Mouse (Mus musculus) CH12.LX (cell line): Measurements from ENCODE around the gene Atp13a3. TPM values are rescaled to one million over a fixed set of nuclear protein-coding genes. Genes with fewer than 3 reads are reported as not detected.

Experiments used
- DNase-seq: peaks from one replicate; pipeline ENCODE4 v3.0.0-alpha.2; 2013; ENCODE audit errors: extremely low read depth
- H3K27ac ChIP-seq: 2 replicates; pipeline ENCODE4 v1.5.1; 2012; ENCODE audit warnings: low read depth, mild to moderate bottlenecking, control low read depth, moderate library complexity; ENCODE audit not compliant: insufficient read depth
- H3K27me3 ChIP-seq: replicated peaks from 2 replicates; pipeline ENCODE3; 2012; ENCODE audit warnings: inconsistent platforms
- H3K36me3 ChIP-seq, 2 experiments: replicated peaks in 1 of 2; 2 replicates each; pipeline versions ENCODE3 to v1.6.1; 2012; ENCODE audit warnings: inconsistent platforms in 1 of 2, low read length in 1 of 2, mild to moderate bottlenecking in 1 of 2, mixed read lengths in 1 of 2, moderate library complexity in 1 of 2; ENCODE audit not compliant: control insufficient read depth in 1 of 2, insufficient read depth in 1 of 2
- H3K4me1 ChIP-seq, 2 experiments: 2 replicates each; pipeline ENCODE4 v1.6.1; 2012; ENCODE audit warnings: inconsistent platforms in 1 of 2, moderate library complexity in 1 of 2; ENCODE audit not compliant: insufficient read depth in 2 of 2, control insufficient read depth in 1 of 2
- H3K4me2 ChIP-seq: 2 replicates; pipeline ENCODE4 v1.6.1; 2012; ENCODE audit warnings: low read depth, mild to moderate bottlenecking, control low read depth; ENCODE audit not compliant: poor library complexity, insufficient read depth, severe bottlenecking
- H3K4me3 ChIP-seq, 3 experiments: fragments of 150-350 bp in 1 of 3; sonication (generic) in 1 of 3; replicated peaks in 1 of 3; 2 replicates each; pipeline versions ENCODE3 to v1.5.1; 2011 to 2012; ENCODE audit warnings: low read depth in 2 of 3, low read length in 2 of 3, mild to moderate bottlenecking in 2 of 3, moderate library complexity in 2 of 3, control low read depth in 1 of 3, improper control_type of control experiment in 1 of 3, inconsistent platforms in 1 of 3, mixed read lengths in 1 of 3; ENCODE audit not compliant: poor library complexity in 1 of 3
- H3K79me2 ChIP-seq: replicated peaks from 2 replicates; pipeline ENCODE4 v1.6.1; 2012; ENCODE audit warnings: mild to moderate bottlenecking, moderate library complexity; ENCODE audit not compliant: control insufficient read depth, poor library complexity, insufficient read depth, severe bottlenecking; ENCODE audit errors: extremely low read depth
- H3K9ac ChIP-seq: 2 replicates; pipeline ENCODE4 v1.6.1; 2012; ENCODE audit warnings: low read depth, mild to moderate bottlenecking, control low read depth, moderate library complexity; ENCODE audit not compliant: insufficient read depth
- H3K9me3 ChIP-seq: replicated peaks from 2 replicates; pipeline ENCODE3; 2012; ENCODE audit warnings: low read length, inconsistent platforms, mixed read lengths
- CHD1 ChIP-seq: IDR thresholded peaks from 2 replicates; pipeline ENCODE4 v1.6.1; 2012; ENCODE audit warnings: low read depth, low read length, improper control_type of control experiment, inconsistent platforms
- CTCF ChIP-seq, 2 experiments: IDR thresholded peaks in 1 of 2; conservative IDR thresholded peaks in 1 of 2; 2 replicates each; pipeline ENCODE4 v1.5.1; 2011 to 2012; ENCODE audit warnings: low read depth in 2 of 2, low read length in 2 of 2, improper control_type of control experiment in 1 of 2, inconsistent platforms in 1 of 2, mild to moderate bottlenecking in 1 of 2, moderate library complexity in 1 of 2
- E2F4 ChIP-seq: IDR thresholded peaks from 2 replicates; pipeline ENCODE4 v1.6.1; 2011; ENCODE audit warnings: low read depth, low read length, improper control_type of control experiment; ENCODE audit not compliant: insufficient replicate concordance
- ELF1 ChIP-seq: IDR thresholded peaks from 2 replicates; pipeline ENCODE4 v1.6.1; 2014; ENCODE audit warnings: low read depth, mild to moderate bottlenecking, inconsistent platforms, low read length, improper control_type of control experiment
- EP300 ChIP-seq: IDR thresholded peaks from 2 replicates; pipeline ENCODE4 v1.6.1; 2011; ENCODE audit warnings: low read length, improper control_type of control experiment
- IRF4 ChIP-seq: IDR thresholded peaks from 2 replicates; pipeline ENCODE4 v1.6.1; 2014; ENCODE audit warnings: low read depth, mild to moderate bottlenecking, inconsistent platforms, low read length, improper control_type of control experiment
- KAT2A ChIP-seq: IDR thresholded peaks from 2 replicates; pipeline ENCODE4 v1.6.1; 2012; ENCODE audit warnings: low read length, improper control_type of control experiment, inconsistent platforms; ENCODE audit not compliant: insufficient replicate concordance
- MAFK ChIP-seq: IDR thresholded peaks from 2 replicates; pipeline ENCODE4 v1.6.1; 2011; ENCODE audit warnings: low read length, improper control_type of control experiment; ENCODE audit not compliant: insufficient replicate concordance
- MAX ChIP-seq: IDR thresholded peaks from 2 replicates; pipeline ENCODE4 v1.6.1; 2011; ENCODE audit warnings: low read length, improper control_type of control experiment
- MAZ ChIP-seq: IDR thresholded peaks from 2 replicates; pipeline ENCODE4 v1.6.1; 2012; ENCODE audit warnings: low read depth, mild to moderate bottlenecking, inconsistent platforms, low read length, improper control_type of control experiment, moderate library complexity
- MXI1 ChIP-seq: IDR thresholded peaks from 2 replicates; pipeline ENCODE4 v1.6.1; 2011; ENCODE audit warnings: mild to moderate bottlenecking, low read depth, low read length, improper control_type of control experiment
- NELFE ChIP-seq: IDR thresholded peaks from 2 replicates; pipeline ENCODE4 v1.6.1; 2011; ENCODE audit warnings: low read depth, low read length, improper control_type of control experiment
- NRF1 ChIP-seq: IDR thresholded peaks from 2 replicates; pipeline ENCODE4 v1.6.1; 2014; ENCODE audit warnings: low read depth, mild to moderate bottlenecking, inconsistent platforms, low read length, improper control_type of control experiment, moderate library complexity
- PAX5 ChIP-seq: IDR thresholded peaks from 2 replicates; pipeline ENCODE4 v1.6.1; 2012; ENCODE audit warnings: low read length, inconsistent platforms, mixed read lengths
- POLR2AphosphoS2 ChIP-seq: IDR thresholded peaks from 2 replicates; pipeline ENCODE4 v1.6.1; 2011; ENCODE audit warnings: low read depth, low read length, improper control_type of control experiment
- RAD21 ChIP-seq: IDR thresholded peaks from 2 replicates; pipeline ENCODE4 v1.6.1; 2011; ENCODE audit warnings: low read depth, mild to moderate bottlenecking, low read length, improper control_type of control experiment, moderate library complexity
- RCOR1 ChIP-seq: conservative IDR thresholded peaks from 2 replicates; pipeline ENCODE4 v1.6.1; 2012; ENCODE audit warnings: low read depth, mild to moderate bottlenecking, inconsistent platforms, low read length, improper control_type of control experiment
- SMC3 ChIP-seq: IDR thresholded peaks from 2 replicates; pipeline ENCODE4 v1.6.1; 2011; ENCODE audit warnings: low read depth, low read length, improper control_type of control experiment
- UBTF ChIP-seq: IDR thresholded peaks from 2 replicates; pipeline ENCODE4 v1.6.1; 2012; ENCODE audit warnings: low read depth, mild to moderate bottlenecking, inconsistent platforms, low read length, improper control_type of control experiment, moderate library complexity
- USF1 ChIP-seq: IDR thresholded peaks from 2 replicates; pipeline ENCODE4 v1.6.1; 2014; ENCODE audit warnings: low read depth, mild to moderate bottlenecking, inconsistent platforms, low read length, improper control_type of control experiment
- USF2 ChIP-seq: conservative IDR thresholded peaks from 2 replicates; pipeline ENCODE4 v1.6.1; 2011; ENCODE audit warnings: low read depth, low read length, improper control_type of control experiment
- ZC3H11A ChIP-seq: IDR thresholded peaks from 2 replicates; pipeline ENCODE4 v1.6.1; 2012; ENCODE audit warnings: low read depth, mild to moderate bottlenecking, inconsistent platforms, low read length, improper control_type of control experiment
- ZMIZ1 ChIP-seq: IDR thresholded peaks from 2 replicates; pipeline ENCODE4 v1.6.1; 2012; ENCODE audit warnings: low read depth, mild to moderate bottlenecking, inconsistent platforms, low read length, improper control_type of control experiment
- dilution Hi-C: fragments of 300-500 bp; cut with MboI; formaldehyde crosslinking; loops from 2 replicates; pipeline ENCODE4 v1.14.3; 2020; ENCODE audit warnings: low sequenced_read_pairs; ENCODE audit not compliant: extremely low pct_unique_long_range_greater_than_20kb, extremely low pct_ligation_motif_present
- in situ Hi-C: fragments of 300-500 bp; cut with MboI; formaldehyde crosslinking; loops from 3 replicates; pipeline ENCODE4 v1.14.3; 2019; ENCODE audit warnings: low sequenced_read_pairs, low pct_ligation_motif_present, low pct_unique_long_range_greater_than_20kb, mixed read lengths
- polyA plus RNA-seq: library from polyadenylated mRNA; unstranded; fragments of >175 nt; gene quantifications from 2 replicates; pipeline ENCODE4 v1.2.1, GENCODE M21; 2012; ENCODE audit warnings: low read depth; ENCODE audit not compliant: insufficient read length
- total RNA-seq, 2 experiments: library from RNA; depleted of rRNA; stranded (reverse); fragments of 300-350 nt in 1 of 2; fragments of >200 nt in 1 of 2; gene quantifications; 2 replicates each; pipeline ENCODE4 v1.2.3; 2012 to 2014

Gene Atp13a3
- total and polyA plus RNA-seq, 3 experiments, result 46.7 to 73.0 (median 49.9) TPM

DNA sequence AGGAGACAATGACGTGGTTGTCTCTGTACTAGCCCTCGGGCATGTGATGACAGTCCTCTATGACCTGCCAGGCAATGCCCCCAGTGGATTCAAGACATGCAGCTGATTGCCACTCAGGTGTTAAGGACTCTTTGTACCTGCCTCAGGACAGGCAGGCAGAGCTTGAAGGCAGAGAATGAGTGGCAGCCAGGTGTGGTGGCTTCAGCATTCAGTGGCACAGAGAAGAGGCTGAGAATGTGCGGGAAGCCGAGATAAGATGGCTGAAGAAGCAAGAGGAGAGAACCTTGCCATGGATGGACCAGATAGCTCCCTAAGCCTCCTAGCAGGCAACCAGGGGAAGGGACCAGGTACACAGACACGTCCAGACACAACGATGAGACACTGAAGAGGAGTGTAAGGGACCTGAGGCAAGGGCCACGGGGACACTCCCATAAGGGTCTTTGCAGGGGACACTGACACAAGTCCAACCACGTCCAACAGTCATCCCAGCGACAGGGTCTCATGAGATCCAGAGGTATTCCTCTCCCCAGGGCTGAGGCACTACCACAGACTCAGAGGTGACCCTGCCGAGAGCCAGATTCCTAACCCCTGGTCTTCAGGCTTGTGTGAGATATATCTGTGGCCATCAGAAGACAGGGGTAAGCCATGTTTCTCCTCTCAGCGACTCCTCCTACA lies 109.0 kb downstream of the Atp13a3 start:
- H3K4me3 ChIP-seq, result no peak overlapping the region
- DNase-seq, result no peak
- H3K9me3 ChIP-seq, result no peaks in the 10 kb centered on the region
- dilution Hi-C loops (no loop called here), in situ Hi-C loops (no loop called here)
- no peak for TF ChIP-seq ELF1
- no peak for TF ChIP-seq MAFK
- TF ChIP-seq RAD21, result no peak
- no peak for TF ChIP-seq E2F4
- TF ChIP-seq CHD1, result no peak
- no peak for TF ChIP-seq CTCF (conservative IDR thresholded peaks at IDR 0.05 in 1 of 2, IDR thresholded peaks at IDR 0.05 in 1 of 2; ENCODE audit: low read depth in 2 of 2, low read length in 2 of 2)
- no peak for TF ChIP-seq POLR2AphosphoS2
- TF ChIP-seq IRF4, result no peak
- TF ChIP-seq MAX, result no peak
- no peak for TF ChIP-seq NELFE
- no peak for TF ChIP-seq ZMIZ1
- TF ChIP-seq NRF1, result no peak
- TF ChIP-seq KAT2A, result no peak
- TF ChIP-seq ZC3H11A, result no peak
- no peak for TF ChIP-seq USF2
- TF ChIP-seq MAZ, result no peak
- no peak for TF ChIP-seq EP300
- TF ChIP-seq PAX5, result no peak
- TF ChIP-seq SMC3, result no peak
- TF ChIP-seq MXI1, result no peak
- no peak overlapping the region for H3K4me2 ChIP-seq
- H3K79me2 ChIP-seq, result no peaks in the 10 kb centered on the region
- peaks cover 6% of the 10 kb centered on the region for H3K27me3 ChIP-seq
- no peak overlapping the region for H3K9ac ChIP-seq
- no peak overlapping the region for H3K27ac ChIP-seq
- H3K4me1 ChIP-seq, result no peaks in the 10 kb centered on the region
- no peaks in the 10 kb centered on the region for H3K36me3 ChIP-seq

DNA sequence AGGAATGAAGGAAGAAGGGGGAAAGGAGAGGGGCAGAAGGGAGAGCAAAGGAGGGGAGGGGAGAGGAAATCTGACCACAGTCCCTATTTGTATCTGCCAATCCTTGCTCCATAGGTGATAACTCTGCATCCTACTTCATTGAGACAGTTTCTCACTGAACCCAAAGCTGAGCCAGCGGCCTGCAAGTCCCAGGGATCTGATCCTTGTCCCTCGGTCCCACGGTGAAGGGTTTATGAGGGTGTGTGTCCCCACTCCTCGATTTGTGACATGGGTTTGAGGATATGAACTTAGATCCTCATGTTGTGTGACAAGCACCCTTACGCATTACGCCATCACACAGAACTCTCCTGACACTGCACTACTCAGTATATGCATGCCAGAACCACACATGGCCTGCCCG lies 110.7 kb downstream of the Atp13a3 start:
- no peaks in the 10 kb centered on the region for H3K79me2 ChIP-seq
- no peaks in the 10 kb centered on the region for H3K36me3 ChIP-seq
- no peaks in the 10 kb centered on the region for H3K9me3 ChIP-seq
- H3K4me2 ChIP-seq, result no peak overlapping the region
- H3K27ac ChIP-seq, result no peak overlapping the region
- dilution Hi-C loops, result no loop called here
- H3K9ac ChIP-seq, result no peak overlapping the region
- H3K27me3 ChIP-seq, result peaks cover 4% of the 10 kb centered on the region
- TF ChIP-seq RCOR1 (no peak), POLR2AphosphoS2 (no peak), USF1 (no peak), UBTF (no peak)
- DNase-seq, result no peak
- H3K4me1 ChIP-seq, result no peaks in the 10 kb centered on the region
- H3K4me3 ChIP-seq, result no peak overlapping the region
- in situ Hi-C loops, result no loop called here
